ENCODE assay signal across 8 mouse cellular contexts in genomic region chr17:24936259-24937237, GRCm38 (mm10). TPM values are rescaled to one million over a fixed set of nuclear protein-coding genes. Genes with fewer than 3 reads are reported as not detected.
DNase-seq lines count a peak whose midpoint lies in the region; ATAC-seq and TF ChIP-seq lines count a peak whose summit lies in the region.

Gene Mapk8ip3, minus strand, starts transcription at chr17:24936977.

- peak; percentile 96 for TF ChIP-seq POLR2A in cortical plate, adult 2 months (IDR thresholded peaks at IDR 0.05; ENCODE audit: extremely low read depth, insufficient read depth, low read length)

- ATAC-seq in activated CD4-positive, CD25-positive, alpha-beta regulatory T cell, adult 4 months: peak; percentile 97
- ATAC-seq in megakaryocyte progenitor cell, adult 5-6 weeks (replicated peaks; ENCODE audit: poor library complexity): peak; percentile 94

- H3K4me3 ChIP-seq in cortical plate, adult 2 months (ENCODE audit: insufficient read depth, low read length): peak within 1 kb of the TSS; percentile 96

- DNase-seq in gastrocnemius, postnatal 10 days: peak; percentile 95
- peak; percentile 97 for DNase-seq in induced T-regulatory cell, adult 2 months (ENCODE audit: low read depth)
- DNase-seq in left cerebral cortex, adult 9 months (ENCODE audit: low spot score in 2 of 2): peak; percentile 87 to 96
- peak; percentile 95 for DNase-seq in right cerebral cortex, postnatal 14 days
- DNase-seq in urinary bladder, postnatal 36 days (ENCODE audit: low spot score in 2 of 2): peak; percentile 96

- H3K27ac ChIP-seq in cortical plate, adult 2 months (ENCODE audit: insufficient read depth, low read length): peak within 1 kb of the TSS; percentile 72

- no peak for TF ChIP-seq CTCF in cortical plate, adult 2 months (IDR thresholded peaks at IDR 0.05; ENCODE audit: extremely low read depth, insufficient read depth, low read length)

- H3K4me1 ChIP-seq in cortical plate, adult 2 months (ENCODE audit: control insufficient read depth, insufficient read depth, low read length): peaks cover 11% of the 10 kb centered on the region

RNA-seq across cellular contexts. Expression of gene Mapk8ip3, which starts in this region (rescaled TPM):
- polyA plus RNA-seq in activated CD4-positive, CD25-positive, alpha-beta regulatory T cell, adult 4 months (2017; shearing (Covaris generic)): 10 to 100 TPM; 26.1 to 28.6 TPM
- 328 and 355 TPM in 2 replicates for polyA plus RNA-seq in cortical plate, adult 2 months (2012; rRNA removed)
- 10 to 100 TPM; 23.5 to 37.8 TPM for total RNA-seq in gastrocnemius, postnatal 10 days (2021)
- total RNA-seq in megakaryocyte progenitor cell, adult 5-6 weeks (2015): 14.1 and 21.7 TPM in 2 replicates
- total RNA-seq in megakaryocyte progenitor cell, adult 5-6 weeks (2017): 25.2 and 29.3 TPM in 2 replicates

Comparison
In these comparisons a context has a peak if more than half of its experiments do, and no peak if none do; other contexts are left out.
1. Peak in every context shown above with its lines: DNase-seq, ATAC-seq, H3K4me3 ChIP-seq and H3K27ac ChIP-seq.
2. RNA of gene Mapk8ip3 (polyA plus RNA-seq): 328 to 355 TPM in cortical plate, adult 2 months; 26.1 to 28.6 TPM in activated CD4-positive, CD25-positive, alpha-beta regulatory T cell, adult 4 months; every median in the first group is over 10 times any median in the second.